Mouse (Mus musculus) MEL (cell line): ENCODE results near the gene Ubr1. TPM values are rescaled to one million over a fixed set of nuclear protein-coding genes. Genes with fewer than 3 reads are reported as not detected.
A peak's percentile ranks its signal among the peaks of the same experiment; 100 is the strongest.

Experiments
- DNase-seq: peaks from one replicate; pipeline ENCODE4 v3.0.0; 2011; ENCODE audit warnings: low read depth, low spot score
- H3K27ac ChIP-seq: 2 replicates; pipeline ENCODE4 v1.5.1; 2012; ENCODE audit warnings: low read depth, mild to moderate bottlenecking, control low read depth, low read length, moderate library complexity; ENCODE audit not compliant: control insufficient read depth
- H3K27me3 ChIP-seq, 2 experiments: fragments of 150-350 bp in 1 of 2; sonication (generic) in 1 of 2; 2 replicates each; pipeline ENCODE4 v1.6.1; 2012; ENCODE audit warnings: low read length in 2 of 2, mild to moderate bottlenecking in 2 of 2, improper control_type of control experiment in 1 of 2, moderate library complexity in 1 of 2; ENCODE audit not compliant: insufficient read depth in 2 of 2, control insufficient read depth in 1 of 2
- H3K36me3 ChIP-seq, 2 experiments: 2 replicates each; pipeline ENCODE4 v1.6.1; 2012 to 2014; ENCODE audit warnings: low read length in 2 of 2, improper control_type of control experiment in 1 of 2, inconsistent platforms in 1 of 2, mild to moderate bottlenecking in 1 of 2; ENCODE audit not compliant: insufficient read depth in 2 of 2, control insufficient read depth in 1 of 2
- H3K4me1 ChIP-seq, 2 experiments: fragments of 150-350 bp in 1 of 2; sonication (generic) in 1 of 2; 2 replicates each; pipeline ENCODE4 v1.6.1; 2012; ENCODE audit warnings: low read length in 2 of 2, improper control_type of control experiment in 1 of 2, mild to moderate bottlenecking in 1 of 2; ENCODE audit not compliant: insufficient read depth in 2 of 2, control insufficient read depth in 1 of 2
- H3K4me3 ChIP-seq, 2 experiments: fragments of 150-350 bp in 1 of 2; sonication (generic) in 1 of 2; 2 replicates each; pipeline ENCODE4 v1.5.1; 2012; ENCODE audit warnings: low read depth in 2 of 2, low read length in 2 of 2, mild to moderate bottlenecking in 2 of 2, moderate library complexity in 2 of 2, control low read depth in 1 of 2, improper control_type of control experiment in 1 of 2; ENCODE audit not compliant: control insufficient read depth in 1 of 2, insufficient read depth in 1 of 2
- H3K79me2 ChIP-seq: 2 replicates; pipeline ENCODE4 v1.6.1; 2012; ENCODE audit warnings: mild to moderate bottlenecking, low read length, moderate library complexity; ENCODE audit not compliant: control insufficient read depth, poor library complexity, insufficient read depth
- H3K9ac ChIP-seq: 2 replicates; pipeline ENCODE4 v1.6.1; 2012; ENCODE audit warnings: low read depth, mild to moderate bottlenecking, control low read depth, low read length, moderate library complexity; ENCODE audit not compliant: control insufficient read depth, poor library complexity, severe bottlenecking
- H3K9me3 ChIP-seq: fragments of 150-350 bp; sonication (generic); replicated peaks from 2 replicates; pipeline ENCODE4 v1.6.1; 2012; ENCODE audit warnings: mild to moderate bottlenecking, low read length, improper control_type of control experiment, moderate library complexity; ENCODE audit not compliant: insufficient read depth
- BHLHE40 ChIP-seq: IDR thresholded peaks from 2 replicates; pipeline ENCODE4 v1.6.1; 2012; ENCODE audit warnings: low read depth, mild to moderate bottlenecking, inconsistent platforms, low read length, improper control_type of control experiment, borderline replicate concordance
- CHD2 ChIP-seq: IDR thresholded peaks from 2 replicates; pipeline ENCODE4 v1.6.1; 2011; ENCODE audit warnings: low read length, improper control_type of control experiment
- CTCF ChIP-seq, 3 experiments: IDR thresholded peaks in 2 of 3; conservative IDR thresholded peaks in 1 of 3; 2 replicates each; pipeline ENCODE4 v1.5.1; 2011 to 2012; ENCODE audit warnings: low read length in 3 of 3, low read depth in 2 of 3, mild to moderate bottlenecking in 2 of 3, improper control_type of control experiment in 1 of 3, inconsistent platforms in 1 of 3, mixed read lengths in 1 of 3, moderate library complexity in 1 of 3; ENCODE audit not compliant: control insufficient read depth in 1 of 3, insufficient read depth in 1 of 3, poor library complexity in 1 of 3, severe bottlenecking in 1 of 3
- E2F4 ChIP-seq: IDR thresholded peaks from 2 replicates; pipeline ENCODE4 v1.6.1; 2011; ENCODE audit warnings: low read depth, low read length, improper control_type of control experiment, borderline replicate concordance
- ELF1 ChIP-seq: IDR thresholded peaks from 2 replicates; pipeline ENCODE4 v1.6.1; 2014; ENCODE audit warnings: low read depth, mild to moderate bottlenecking, inconsistent platforms, low read length, improper control_type of control experiment, moderate library complexity
- EP300 ChIP-seq, 2 experiments: IDR thresholded peaks; 2 replicates each; pipeline ENCODE4 v1.6.1; 2011; ENCODE audit warnings: improper control_type of control experiment in 2 of 2, low read length in 2 of 2, low read depth in 1 of 2, mild to moderate bottlenecking in 1 of 2
- ETS1 ChIP-seq: IDR thresholded peaks from 2 replicates; pipeline ENCODE4 v1.6.1; 2012; ENCODE audit warnings: low read depth, mild to moderate bottlenecking, inconsistent platforms, low read length, improper control_type of control experiment, moderate library complexity
- GABPA ChIP-seq: IDR thresholded peaks from 2 replicates; pipeline ENCODE4 v1.6.1; 2012; ENCODE audit warnings: low read depth, mild to moderate bottlenecking, inconsistent platforms, low read length, improper control_type of control experiment, moderate library complexity
- GATA1 ChIP-seq: IDR thresholded peaks from 2 replicates; pipeline ENCODE4 v1.6.1; 2011; ENCODE audit warnings: low read depth, low read length, improper control_type of control experiment
- JUND ChIP-seq: IDR thresholded peaks from 2 replicates; pipeline ENCODE4 v1.6.1; 2011; ENCODE audit warnings: low read depth, mild to moderate bottlenecking, improper control_type of control experiment, low read length
- KAT2A ChIP-seq: conservative IDR thresholded peaks from 2 replicates; pipeline ENCODE4 v1.6.1; 2012; ENCODE audit warnings: low read depth, low read length, improper control_type of control experiment, inconsistent platforms
- MAFK ChIP-seq: IDR thresholded peaks from 2 replicates; pipeline ENCODE4 v1.6.1; 2011; ENCODE audit warnings: low read depth, mild to moderate bottlenecking, low read length, improper control_type of control experiment, borderline replicate concordance
- MAX ChIP-seq: IDR thresholded peaks from 2 replicates; pipeline ENCODE4 v1.6.1; 2011; ENCODE audit warnings: low read length, improper control_type of control experiment
- MAZ ChIP-seq: IDR thresholded peaks from 2 replicates; pipeline ENCODE4 v1.6.1; 2012; ENCODE audit warnings: low read depth, mild to moderate bottlenecking, inconsistent platforms, low read length, improper control_type of control experiment
- MEF2A ChIP-seq: IDR thresholded peaks from 2 replicates; pipeline ENCODE4 v1.6.1; 2014; ENCODE audit warnings: low read depth, mild to moderate bottlenecking, inconsistent platforms, low read length, improper control_type of control experiment; ENCODE audit not compliant: poor library complexity, insufficient replicate concordance, severe bottlenecking; ENCODE audit errors: extremely low read depth
- MXI1 ChIP-seq: IDR thresholded peaks from 2 replicates; pipeline ENCODE4 v1.6.1; 2011; ENCODE audit warnings: mild to moderate bottlenecking, low read depth, low read length, improper control_type of control experiment
- MYB ChIP-seq: IDR thresholded peaks from 2 replicates; pipeline ENCODE4 v1.6.1; 2011; ENCODE audit warnings: mild to moderate bottlenecking, low read depth, low read length, improper control_type of control experiment
- MYC ChIP-seq: IDR thresholded peaks from 2 replicates; pipeline ENCODE4 v1.6.1; 2011; ENCODE audit warnings: low read depth, mild to moderate bottlenecking, low read length, improper control_type of control experiment, moderate library complexity
- NELFE ChIP-seq: IDR thresholded peaks from 2 replicates; pipeline ENCODE4 v1.6.1; 2011; ENCODE audit warnings: low read depth, low read length, improper control_type of control experiment
- NRF1 ChIP-seq: IDR thresholded peaks from 2 replicates; pipeline ENCODE4 v1.6.1; 2014; ENCODE audit warnings: low read depth, mild to moderate bottlenecking, inconsistent platforms, low read length, improper control_type of control experiment, moderate library complexity; ENCODE audit not compliant: poor library complexity, insufficient read depth, severe bottlenecking
- POLR2A ChIP-seq, 2 experiments: IDR thresholded peaks; 2 replicates each; pipeline ENCODE4 v1.6.1; 2011 to 2012; ENCODE audit warnings: low read length in 2 of 2, mild to moderate bottlenecking in 2 of 2, control low read depth in 1 of 2, improper control_type of control experiment in 1 of 2, low read depth in 1 of 2, moderate library complexity in 1 of 2; ENCODE audit not compliant: control insufficient read depth in 1 of 2, insufficient read depth in 1 of 2, poor library complexity in 1 of 2
- POLR2AphosphoS2 ChIP-seq: IDR thresholded peaks from 2 replicates; pipeline ENCODE4 v1.6.1; 2011; ENCODE audit warnings: low read length, improper control_type of control experiment
- POLR2AphosphoS5 ChIP-seq: IDR thresholded peaks from 2 replicates; pipeline ENCODE4 v1.6.1; 2012; ENCODE audit warnings: low read depth, borderline replicate concordance, mild to moderate bottlenecking, inconsistent platforms, low read length, moderate library complexity, mixed read lengths
- RAD21 ChIP-seq: IDR thresholded peaks from 2 replicates; pipeline ENCODE4 v1.6.1; 2011; ENCODE audit warnings: mild to moderate bottlenecking, low read depth, low read length, improper control_type of control experiment
- RCOR1 ChIP-seq: IDR thresholded peaks from 2 replicates; pipeline ENCODE4 v1.6.1; 2012; ENCODE audit warnings: low read depth, mild to moderate bottlenecking, inconsistent platforms, low read length, improper control_type of control experiment
- SMC3 ChIP-seq: IDR thresholded peaks from 2 replicates; pipeline ENCODE4 v1.6.1; 2011; ENCODE audit warnings: low read depth, low read length, improper control_type of control experiment
- TAL1 ChIP-seq: IDR thresholded peaks from 2 replicates; pipeline ENCODE4 v1.6.1; 2012; ENCODE audit warnings: mild to moderate bottlenecking, inconsistent platforms, low read length, moderate library complexity, mixed read lengths
- TBP ChIP-seq: IDR thresholded peaks from 2 replicates; pipeline ENCODE4 v1.8.0; 2011; ENCODE audit warnings: low read depth, low read length, improper control_type of control experiment
- TCF12 ChIP-seq: IDR thresholded peaks from 2 replicates; pipeline ENCODE4 v1.6.1; 2014; ENCODE audit warnings: low read depth, mild to moderate bottlenecking, inconsistent platforms, low read length, improper control_type of control experiment, moderate library complexity
- UBTF ChIP-seq: IDR thresholded peaks from 2 replicates; pipeline ENCODE4 v1.6.1; 2012; ENCODE audit warnings: low read depth, mild to moderate bottlenecking, inconsistent platforms, low read length, improper control_type of control experiment, moderate library complexity, borderline replicate concordance; ENCODE audit not compliant: insufficient read depth
- USF1 ChIP-seq: IDR thresholded peaks from 2 replicates; pipeline ENCODE4 v1.6.1; 2014; ENCODE audit warnings: low read depth, mild to moderate bottlenecking, inconsistent platforms, low read length, improper control_type of control experiment, moderate library complexity
- USF2 ChIP-seq, 2 experiments: IDR thresholded peaks; 2 replicates each; pipeline ENCODE4 v1.6.1; 2011 to 2012; ENCODE audit warnings: improper control_type of control experiment in 2 of 2, low read length in 2 of 2, borderline replicate concordance in 1 of 2, inconsistent platforms in 1 of 2, low read depth in 1 of 2, mild to moderate bottlenecking in 1 of 2; ENCODE audit not compliant: insufficient read depth in 1 of 2
- ZC3H11A ChIP-seq: IDR thresholded peaks from 2 replicates; pipeline ENCODE4 v1.6.1; 2012; ENCODE audit warnings: low read depth, mild to moderate bottlenecking, inconsistent platforms, low read length, improper control_type of control experiment
- ZKSCAN1 ChIP-seq: IDR thresholded peaks from 2 replicates; pipeline ENCODE4 v1.6.1; 2012; ENCODE audit warnings: low read depth, mild to moderate bottlenecking, inconsistent platforms, low read length, improper control_type of control experiment, moderate library complexity
- ZMIZ1 ChIP-seq: IDR thresholded peaks from 2 replicates; pipeline ENCODE4 v1.6.1; 2012; ENCODE audit warnings: low read depth, mild to moderate bottlenecking, inconsistent platforms, low read length, improper control_type of control experiment, moderate library complexity
- ZNF384 ChIP-seq: IDR thresholded peaks from 2 replicates; pipeline ENCODE4 v1.6.1; 2012; ENCODE audit warnings: low read depth, mild to moderate bottlenecking, inconsistent platforms, low read length, improper control_type of control experiment
- polyA plus RNA-seq, 2 experiments: library from polyadenylated mRNA; stranded (reverse) in 1 of 2; unstranded in 1 of 2; fragments of >175 nt in 1 of 2; fragments of >200 nt in 1 of 2; gene quantifications; 2 replicates each; pipeline versions ENCODE4 v1.2.1 to v1.2.4; 2012; ENCODE audit warnings: low replicate concordance in 2 of 2, low read depth in 1 of 2; ENCODE audit not compliant: insufficient read length in 2 of 2, insufficient read depth in 1 of 2, missing spikeins in 1 of 2
- total RNA-seq: library from RNA; depleted of rRNA; stranded (reverse); fragments of 300-350 nt; gene quantifications from 2 replicates; pipeline ENCODE4 v1.2.3, GENCODE M21; 2012

The Ubr1 gene
- total and polyA plus RNA-seq, 3 experiments, result 12.8 to 27.8 TPM; not detected in 1

DNA sequence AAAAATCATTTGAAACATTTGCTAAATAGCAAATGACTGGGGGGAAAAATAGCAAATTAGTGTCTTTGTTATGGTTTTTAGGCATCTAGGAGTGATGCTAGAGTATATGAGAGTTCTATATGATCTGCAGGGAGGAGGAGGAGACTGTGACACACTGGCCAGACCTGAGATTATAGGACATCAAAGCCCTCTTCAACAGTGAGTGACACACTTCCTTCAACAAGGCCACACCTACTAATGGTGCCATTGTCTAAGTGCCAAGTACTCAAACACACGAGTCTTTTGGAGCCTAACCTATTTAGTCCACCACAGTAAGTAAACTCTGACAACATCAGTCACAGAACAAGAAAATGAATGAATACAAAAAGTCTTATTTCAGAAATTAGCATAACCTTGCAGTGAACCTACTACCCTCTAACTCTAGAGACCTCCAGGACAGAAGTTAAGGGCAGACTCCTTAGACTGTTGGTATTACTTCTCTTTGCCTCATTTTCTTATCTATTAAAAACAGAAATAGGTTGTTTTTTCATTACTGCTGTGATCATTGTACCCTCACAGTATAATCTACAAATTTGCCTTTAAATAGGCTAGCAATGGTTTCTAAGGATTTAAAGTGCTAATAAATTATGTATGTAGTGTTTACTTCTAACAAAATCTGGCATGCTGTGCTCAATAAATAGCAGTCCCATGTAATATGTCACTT is 143.4 kb downstream of the Ubr1 start:
- DNase-seq, result peak; percentile 82
- Histone ChIP-seq H3K79me2 (no peaks in the 10 kb centered on the region), H3K27me3 (no peaks in the 10 kb centered on the region), H3K4me1 (peaks cover 12 to 30% of the 10 kb centered on the region in 2 experiments), H3K9me3 (no peaks in the 10 kb centered on the region), H3K4me3 (peak overlapping the region in 1 of 2 experiments; percentile 52; a peak in 2 of 4 replicates), H3K27ac (peak overlapping the region; percentile 82), H3K9ac (peak overlapping the region; percentile 21; the same call in 1 of the 2 replicates), H3K36me3 (peaks cover 0 to 27% of the 10 kb centered on the region in 2 experiments; a peak in 2 of 4 replicates)
- TF ChIP-seq RAD21 (no peak), ZKSCAN1 (no peak), ZNF384 (peak; percentile 39; the same call in 1 of the 2 replicates), JUND (no peak), TBP (no peak), ETS1 (peak; percentile 30; the same call in 1 of the 2 replicates), KAT2A (no peak), TAL1 (peak; percentile 63), TCF12 (peak; percentile 68; the same call in 1 of the 2 replicates), MYC (no peak), SMC3 (no peak), E2F4 (no peak), ZMIZ1 (no peak), POLR2AphosphoS5 (no peak), MEF2A (peak; percentile 12; the same call in 1 of the 2 replicates), GATA1 (peak; percentile 44; the same call in 1 of the 2 replicates), ELF1 (no peak), POLR2A (IDR thresholded peaks at IDR 0.05; ENCODE audit: control insufficient read depth in 1 of 2, insufficient read depth in 1 of 2, low read depth in 1 of 2, low read length in 2 of 2, poor library complexity in 1 of 2) (no peak), MYB (no peak), USF1 (no peak), MAFK (no peak), POLR2AphosphoS2 (no peak), MXI1 (0 out of 2 replicates have a peak, but pooled peaks have one; percentile 29), NELFE (no peak), GABPA (no peak), UBTF (no peak), CTCF (IDR thresholded peaks at IDR 0.05 in 2 of 3, conservative IDR thresholded peaks at IDR 0.05 in 1 of 3; ENCODE audit: control insufficient read depth in 1 of 3, insufficient read depth in 1 of 3, low read depth in 2 of 3, low read length in 3 of 3, poor library complexity in 1 of 3, severe bottlenecking in 1 of 3) (no peak), BHLHE40 (no peak), USF2 (IDR thresholded peaks at IDR 0.05; ENCODE audit: borderline replicate concordance in 1 of 2, insufficient read depth in 1 of 2, low read depth in 1 of 2, low read length in 2 of 2) (no peak), NRF1 (no peak), ZC3H11A (no peak), EP300 (IDR thresholded peaks at IDR 0.05; ENCODE audit: low read depth in 1 of 2, low read length in 2 of 2) (peak in 1 of 2 experiments; percentile 76), RCOR1 (peak; percentile 53), CHD2 (no peak), MAZ (no peak), MAX (no peak)
